In the genomic region with DNA sequence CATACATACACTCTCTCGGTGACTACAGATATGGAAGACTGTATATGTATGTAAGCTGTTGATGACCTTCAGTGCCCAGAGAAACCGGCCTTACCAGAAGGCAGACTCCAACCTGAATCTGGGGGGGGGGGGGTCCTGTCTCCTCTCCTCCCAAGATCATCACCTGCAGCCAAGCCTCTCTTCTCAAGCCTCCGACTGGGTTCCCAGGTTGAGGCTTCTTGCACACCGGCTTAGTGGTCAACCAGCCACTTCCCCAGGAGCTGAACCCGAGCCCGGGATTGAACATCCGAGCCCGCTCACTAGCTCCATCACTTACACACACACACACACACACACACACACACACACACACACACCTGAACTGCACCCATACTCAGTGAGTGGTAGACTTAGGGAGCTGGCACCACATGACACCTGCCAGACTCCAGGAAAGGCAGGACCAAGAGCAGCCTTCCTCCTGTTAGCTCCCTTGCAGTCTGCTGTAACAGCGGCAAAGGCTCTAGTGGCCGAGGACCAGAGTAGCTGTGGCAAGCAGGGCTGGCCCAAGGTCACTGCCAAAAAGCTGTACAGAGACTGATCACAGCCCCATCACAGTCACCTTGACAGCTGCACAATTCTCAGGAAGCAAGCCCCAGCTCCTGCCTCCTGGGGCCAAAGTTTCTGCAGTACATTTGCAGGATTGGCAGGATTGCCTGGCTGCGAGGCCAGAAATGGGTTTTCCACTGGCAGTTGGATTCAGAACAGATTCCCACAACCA, we compare ENCODE assay signal across 8 mouse cellular contexts. TPM values are rescaled to one million over a fixed set of nuclear protein-coding genes. Genes with fewer than 3 reads are reported as not detected.
DNase-seq lines count a peak whose midpoint lies in the region; ATAC-seq and TF ChIP-seq lines count a peak whose summit lies in the region.

No protein-coding gene starts in this region.

- H3K27me3 ChIP-seq in intestine, embryonic 16.5 days (replicated peaks; ENCODE audit: control insufficient read depth, insufficient read depth, low read length): no peaks in the 10 kb centered on the region
- H3K27me3 ChIP-seq in limb, embryonic 14.5 days (ENCODE audit: control insufficient read depth, insufficient read depth, low read length): no peaks in the 10 kb centered on the region
- H3K27me3 ChIP-seq in neural tube, embryonic 11.5 days (ENCODE audit: control insufficient read depth, insufficient read depth, low read length): no peaks in the 10 kb centered on the region

- H3K4me2 ChIP-seq in intestine, embryonic 16.5 days (ENCODE audit: low read depth, low read length): peak overlapping the region; percentile 96
- peak overlapping the region; percentile 71 for H3K4me2 ChIP-seq in limb, embryonic 14.5 days (replicated peaks; ENCODE audit: low read depth, low read length, severe bottlenecking)
- peak overlapping the region; percentile 63 for H3K4me2 ChIP-seq in neural tube, embryonic 11.5 days (ENCODE audit: low read depth)

- TF ChIP-seq POLR2A in limb, embryonic 14.5 days (IDR thresholded peaks at IDR 0.05; ENCODE audit: borderline replicate concordance, extremely low read depth, insufficient read depth, insufficient read length): no peak

- DNase-seq in adrenal gland, adult (ENCODE audit: inconsistent age in 2 of 2, low spot score in 1 of 2): peak; percentile 21 to 49
- DNase-seq in adrenal gland, postnatal 4 days (ENCODE audit: low spot score in 2 of 2): no peak
- DNase-seq in cerebellum, postnatal 36 days: peak; percentile 57 to 63
- DNase-seq in heart, adult 18-20 months: peak; percentile 67 to 77
- DNase-seq in limb, embryonic 14.5 days (ENCODE audit: low spot score): peak; percentile 38
- peak; percentile 32 for DNase-seq in neural tube, embryonic 11.5 days (ENCODE audit: low spot score)

- peaks cover 5% of the 10 kb centered on the region; the same call in 1 of the 2 replicates for H3K9me3 ChIP-seq in intestine, embryonic 16.5 days (ENCODE audit: control insufficient read depth, low read length)
- peaks cover 4% of the 10 kb centered on the region; the same call in 1 of the 2 replicates for H3K9me3 ChIP-seq in limb, embryonic 14.5 days (ENCODE audit: control insufficient read depth, low read length)
- no peaks in the 10 kb centered on the region for H3K9me3 ChIP-seq in neural tube, embryonic 11.5 days (ENCODE audit: control insufficient read depth, low read length)

- H3K9ac ChIP-seq in intestine, embryonic 16.5 days (ENCODE audit: low read depth, low read length): peak overlapping the region; percentile 78; the same call in 1 of the 2 replicates
- peak overlapping the region; percentile 68 for H3K9ac ChIP-seq in limb, embryonic 14.5 days (ENCODE audit: low read depth, low read length, severe bottlenecking)
- H3K9ac ChIP-seq in neural tube, embryonic 11.5 days (ENCODE audit: low read length): peak overlapping the region; percentile 74

- peak; percentile 44; the same call in 1 of the 2 replicates for ATAC-seq in intestine, embryonic 16.5 days
- no peak; the same call in 1 of the 2 replicates for ATAC-seq in limb, embryonic 14.5 days (ENCODE audit: low FRiP score, low read depth)
- ATAC-seq in neural tube, embryonic 11.5 days (ENCODE audit: insufficient read depth, low FRiP score, low TSS enrichment): no peak
- ATAC-seq in activated CD4-positive, CD25-positive, alpha-beta regulatory T cell, adult 4 months: no peak

- H3K36me3 ChIP-seq in intestine, embryonic 16.5 days (ENCODE audit: control insufficient read depth, insufficient read depth, low read length): no peaks in the 10 kb centered on the region
- no peaks in the 10 kb centered on the region for H3K36me3 ChIP-seq in limb, embryonic 14.5 days (ENCODE audit: control insufficient read depth, insufficient read depth, low read length)
- H3K36me3 ChIP-seq in neural tube, embryonic 11.5 days (ENCODE audit: control insufficient read depth, insufficient read depth, low read length): no peaks in the 10 kb centered on the region

- H3K4me1 ChIP-seq in intestine, embryonic 16.5 days (ENCODE audit: control insufficient read depth, insufficient read depth, low read length): peaks cover 7% of the 10 kb centered on the region; the same call in 1 of the 2 replicates
- H3K4me1 ChIP-seq in limb, embryonic 14.5 days (ENCODE audit: control insufficient read depth, insufficient read depth, low read length): peaks cover 22% of the 10 kb centered on the region
- peaks cover 7% of the 10 kb centered on the region; the same call in 1 of the 2 replicates for H3K4me1 ChIP-seq in neural tube, embryonic 11.5 days (ENCODE audit: control insufficient read depth, insufficient read depth, low read length)

- 0 out of 2 replicates have a peak overlapping the region, but pooled peaks have one; percentile 14 for H3K27ac ChIP-seq in intestine, embryonic 16.5 days (ENCODE audit: low read length)
- H3K27ac ChIP-seq in limb, embryonic 14.5 days (replicated peaks; ENCODE audit: low read depth, low read length): peak overlapping the region; percentile 88; the same call in 1 of the 2 replicates
- H3K27ac ChIP-seq in neural tube, embryonic 11.5 days (ENCODE audit: low read depth, low read length): no peak overlapping the region

- peak overlapping the region; percentile 62 for H3K4me3 ChIP-seq in intestine, embryonic 16.5 days (ENCODE audit: low read length)
- H3K4me3 ChIP-seq in limb, embryonic 14.5 days (replicated peaks; ENCODE audit: low read length): peak overlapping the region; percentile 41
- H3K4me3 ChIP-seq in neural tube, embryonic 11.5 days (ENCODE audit: low read depth, low read length): peak overlapping the region; percentile 44

- WGBS in intestine, embryonic 16.5 days: 33% methylated on average over 11 of the region's 11 CpGs
- WGBS in limb, embryonic 14.5 days: 24% methylated on average over 11 of the region's 11 CpGs
- WGBS in neural tube, embryonic 11.5 days: 26% methylated on average over 11 of the region's 11 CpGs

RNA-seq across cellular contexts. Expression of a gene that starts 42.6 kb away (rescaled TPM):
- total RNA-seq in adrenal gland, postnatal 4 days (2021): 10 to 100 TPM; 19.1 to 19.6 TPM
- 1 to 10 TPM; 3.1 to 3.5 TPM for total RNA-seq in heart, adult 18-20 months (2021)
- polyA plus RNA-seq in intestine, embryonic 16.5 days (2015; fragmentation: Nextera tagmentation; extraction: Ambion mirVana): 10.6 and 11.1 TPM in 2 replicates
- polyA plus RNA-seq in limb, embryonic 14.5 days (2012; rRNA removed): 5.2 and 5.3 TPM in 2 replicates
- 30.7 and 36.5 TPM in 2 replicates for polyA plus RNA-seq in limb, embryonic 14.5 days (2014; fragmentation: Nextera tagmentation; extraction: Ambion mirVana)
- 30.1 and 30.4 TPM in 2 replicates for polyA plus RNA-seq in neural tube, embryonic 11.5 days (2014; fragmentation: Nextera tagmentation; extraction: Ambion mirVana)
- 1 to 10 TPM; 5.1 to 6.3 TPM for polyA plus RNA-seq in activated CD4-positive, CD25-positive, alpha-beta regulatory T cell, adult 4 months (2017; shearing (Covaris generic))

RNA-seq across cellular contexts. Expression of a gene that starts 54.2 kb away (rescaled TPM):
- 10 to 100 TPM; 34.3 to 36.6 TPM for total RNA-seq in adrenal gland, postnatal 4 days (2021)
- 10 to 100 TPM; 22.4 to 24.6 TPM for total RNA-seq in heart, adult 18-20 months (2021)
- polyA plus RNA-seq in intestine, embryonic 16.5 days (2015; fragmentation: Nextera tagmentation; extraction: Ambion mirVana): 13.2 and 13.6 TPM in 2 replicates
- polyA plus RNA-seq in limb, embryonic 14.5 days (2012; rRNA removed): 13.2 and 13.4 TPM in 2 replicates
- polyA plus RNA-seq in limb, embryonic 14.5 days (2014; fragmentation: Nextera tagmentation; extraction: Ambion mirVana): 11.0 and 11.8 TPM in 2 replicates
- polyA plus RNA-seq in neural tube, embryonic 11.5 days (2014; fragmentation: Nextera tagmentation; extraction: Ambion mirVana): 11.6 and 12.1 TPM in 2 replicates
- 1 to 10 TPM; 3.2 to 3.5 TPM for polyA plus RNA-seq in activated CD4-positive, CD25-positive, alpha-beta regulatory T cell, adult 4 months (2017; shearing (Covaris generic))

Comparison
In these comparisons a context has a peak if more than half of its experiments do, and no peak if none do; other contexts are left out.
1. DNase-seq: peak in adrenal gland, adult (2 of 2), cerebellum, postnatal 36 days (2 of 2), heart, adult 18-20 months (2 of 2), limb, embryonic 14.5 days (single experiment) and neural tube, embryonic 11.5 days (single experiment); none in adrenal gland, postnatal 4 days (0 of 2).
2. Peak in every context shown above with its lines, with median percentiles within 50 percentile points of each other: H3K4me2 ChIP-seq, H3K4me3 ChIP-seq and H3K9ac ChIP-seq.